Mouse (Mus musculus) hindbrain, postnatal 0 days (tissue): ENCODE data around the gene Tmod1. TPM values are rescaled to one million over a fixed set of nuclear protein-coding genes. Genes with fewer than 3 reads are reported as not detected.

ENCODE experiments used
- ATAC-seq: fragments of 200-750 bp; cut with Nextera tagmentation; 2 replicates; pipeline ENCODE4 v1.8.0; 2017; ENCODE audit warnings: mild to moderate bottlenecking, moderate TSS enrichment, moderate library complexity
- DNase-seq: peaks from one replicate; pipeline ENCODE4 v3.0.0-alpha.2; 2015; ENCODE audit warnings: low spot score
- H3K27ac ChIP-seq: fragments of 300-500 bp; sonication (generic); 2 replicates; pipeline ENCODE4 v1.5.1; 2014; ENCODE audit warnings: mild to moderate bottlenecking
- H3K27me3 ChIP-seq: fragments of 300-500 bp; sonication (generic); 2 replicates; pipeline ENCODE4 v1.6.1; 2014; ENCODE audit warnings: low read length, mixed read lengths; ENCODE audit not compliant: insufficient read depth
- H3K36me3 ChIP-seq: fragments of 300-500 bp; sonication (generic); 2 replicates; pipeline ENCODE4 v1.6.1; 2014; ENCODE audit warnings: low read length, mixed read lengths; ENCODE audit not compliant: insufficient read depth
- H3K4me1 ChIP-seq: fragments of 300-500 bp; sonication (generic); 2 replicates; pipeline ENCODE4 v1.6.1; 2014; ENCODE audit warnings: antibody characterized with exemption, low read length, mixed read lengths; ENCODE audit not compliant: insufficient read depth
- H3K4me2 ChIP-seq: fragments of 300-500 bp; sonication (generic); 2 replicates; pipeline ENCODE4 v1.6.1; 2014; ENCODE audit warnings: low read depth, mild to moderate bottlenecking, low read length, moderate library complexity, mixed read lengths
- H3K4me3 ChIP-seq: fragments of 300-500 bp; sonication (generic); 2 replicates; pipeline ENCODE4 v1.5.1; 2014; ENCODE audit warnings: low read length
- H3K9ac ChIP-seq: fragments of 300-500 bp; sonication (generic); replicated peaks from 2 replicates; pipeline ENCODE4 v1.6.1; 2014; ENCODE audit warnings: mild to moderate bottlenecking, low read length, moderate library complexity, mixed read lengths
- H3K9me3 ChIP-seq: fragments of 300-500 bp; sonication (generic); 2 replicates; pipeline ENCODE4 v1.6.1; 2016; ENCODE audit warnings: low read length, mixed read lengths
- CTCF ChIP-seq: IDR thresholded peaks from 2 replicates; pipeline ENCODE4 v1.5.1; 2016; ENCODE audit warnings: antibody characterized with exemption, control low read depth, low read depth
- WGBS: fragments of 180-500 bp; shearing (Covaris S2); extraction: QIAGEN DNeasy Blood & Tissue Kit; methylation state at CpG from one replicate; pipeline ENCODE4 v1.1.7; 2014; 5-methylcytosine and 5-hydroxymethylcytosine counted together
- polyA plus RNA-seq: library from polyadenylated mRNA; unstranded; fragments of >200 nt; fragmentation: Nextera tagmentation; extraction: Ambion mirVana; gene quantifications from 2 replicates; pipeline ENCODE4 v1.2.1, GENCODE M21; 2015
- total RNA-seq: library from RNA; depleted of rRNA; stranded (reverse); fragments of >200 nt; gene quantifications from 2 replicates; pipeline ENCODE4 v1.2.3, GENCODE M21; 2014

The Tmod1 gene
- total and polyA plus RNA-seq, 2 experiments from 2014 or later = 1.3 to 2.3 TPM

GRCm38 (mm10) chr4:46087427-46087771, 48.7 kb downstream of the Tmod1 start:
- TF ChIP-seq CTCF = no peak
- H3K9ac ChIP-seq = no peak overlapping the region
- ATAC-seq (no peak), DNase-seq (no peak)
- no peak overlapping the region for H3K4me2 ChIP-seq
- H3K4me1 ChIP-seq = peaks cover 14% of the 10 kb centered on the region; the same call in 1 of the 2 replicates
- H3K36me3 ChIP-seq = no peaks in the 10 kb centered on the region
- no peak overlapping the region for H3K4me3 ChIP-seq
- H3K27me3 ChIP-seq = no peaks in the 10 kb centered on the region
- H3K27ac ChIP-seq = no peak overlapping the region
- 86% methylated on average over 7 of the region's 7 CpGs for WGBS
- H3K9me3 ChIP-seq = no peaks in the 10 kb centered on the region

- no peak overlapping the region for H3K4me3 ChIP-seq
- no peaks in the 10 kb centered on the region for H3K9me3 ChIP-seq
- H3K4me2 ChIP-seq = no peak overlapping the region
- H3K9ac ChIP-seq = no peak overlapping the region
- H3K27me3 ChIP-seq = no peaks in the 10 kb centered on the region
- ATAC-seq (peak; percentile 21; the same call in 1 of the 2 replicates), DNase-seq (peak; percentile 16)
- WGBS = 22% methylated on average over 5 of the region's 5 CpGs
- no peak overlapping the region for H3K27ac ChIP-seq
- peaks cover 14% of the 10 kb centered on the region; the same call in 1 of the 2 replicates for H3K4me1 ChIP-seq
- H3K36me3 ChIP-seq = no peaks in the 10 kb centered on the region
- no peak for TF ChIP-seq CTCF
Observed at GRCm38 (mm10) chr4:46087852-46088251, 49.1 kb downstream of the Tmod1 start.

- no peak overlapping the region for H3K4me3 ChIP-seq
- no peak overlapping the region for H3K27ac ChIP-seq
- no peak overlapping the region for H3K9ac ChIP-seq
- H3K9me3 ChIP-seq = no peaks in the 10 kb centered on the region
- no peaks in the 10 kb centered on the region for H3K36me3 ChIP-seq
- no peak overlapping the region for H3K4me2 ChIP-seq
- peaks cover 6% of the 10 kb centered on the region; the same call in 1 of the 2 replicates for H3K4me1 ChIP-seq
- DNase-seq (peak; percentile 54), ATAC-seq (peak; percentile 4; the same call in 1 of the 2 replicates)
- H3K27me3 ChIP-seq = no peaks in the 10 kb centered on the region
- WGBS = 62% methylated on average over 14 of the region's 14 CpGs
- TF ChIP-seq CTCF = no peak
Observed at GRCm38 (mm10) chr4:46089524-46090125, 50.9 kb downstream of the Tmod1 start.

GRCm38 (mm10) chr4:46092429-46093076, 53.8 kb downstream of the Tmod1 start:
- Histone ChIP-seq H3K4me1 (no peaks in the 10 kb centered on the region; the same call in 1 of the 2 replicates), H3K27ac (no peak overlapping the region), H3K9me3 (no peaks in the 10 kb centered on the region), H3K4me2 (no peak overlapping the region), H3K9ac (no peak overlapping the region), H3K27me3 (no peaks in the 10 kb centered on the region), H3K4me3 (no peak overlapping the region), H3K36me3 (no peaks in the 10 kb centered on the region)
- WGBS = 66% methylated on average over 5 of the region's 5 CpGs
- TF ChIP-seq CTCF = peak; percentile 14; the same call in 1 of the 2 replicates
- ATAC-seq (no peak), DNase-seq (no peak)

- Histone ChIP-seq H3K9me3 (no peaks in the 10 kb centered on the region), H3K36me3 (no peaks in the 10 kb centered on the region), H3K4me1 (no peaks in the 10 kb centered on the region; the same call in none of the 2 replicates), H3K27ac (0 out of 2 replicates have a peak overlapping the region, but pooled peaks have one; percentile 7), H3K9ac (no peak overlapping the region), H3K4me3 (no peak overlapping the region), H3K27me3 (no peaks in the 10 kb centered on the region), H3K4me2 (no peak overlapping the region)
- 35% methylated on average over 15 of the region's 15 CpGs for WGBS
- DNase-seq (peak; percentile 66), ATAC-seq (peak; percentile 62)
- no peak for TF ChIP-seq CTCF
Observed at GRCm38 (mm10) chr4:46094916-46095825, 56.4 kb downstream of the Tmod1 start.

- Histone ChIP-seq H3K4me3 (no peak overlapping the region), H3K27me3 (no peaks in the 10 kb centered on the region), H3K4me1 (no peaks in the 10 kb centered on the region; the same call in none of the 2 replicates), H3K9ac (no peak overlapping the region), H3K27ac (no peak overlapping the region), H3K9me3 (no peaks in the 10 kb centered on the region), H3K4me2 (no peak overlapping the region), H3K36me3 (no peaks in the 10 kb centered on the region)
- ATAC-seq (no peak), DNase-seq (no peak)
- no peak for TF ChIP-seq CTCF
- WGBS = 89% methylated on average over 3 of the region's 3 CpGs
Observed at GRCm38 (mm10) chr4:46095826-46096159, 57.1 kb downstream of the Tmod1 start.
